Mouse (Mus musculus): ENCODE data around the gene Aatk.
A peak's percentile ranks its signal among the peaks of the same experiment; 100 is the strongest.

DNA sequence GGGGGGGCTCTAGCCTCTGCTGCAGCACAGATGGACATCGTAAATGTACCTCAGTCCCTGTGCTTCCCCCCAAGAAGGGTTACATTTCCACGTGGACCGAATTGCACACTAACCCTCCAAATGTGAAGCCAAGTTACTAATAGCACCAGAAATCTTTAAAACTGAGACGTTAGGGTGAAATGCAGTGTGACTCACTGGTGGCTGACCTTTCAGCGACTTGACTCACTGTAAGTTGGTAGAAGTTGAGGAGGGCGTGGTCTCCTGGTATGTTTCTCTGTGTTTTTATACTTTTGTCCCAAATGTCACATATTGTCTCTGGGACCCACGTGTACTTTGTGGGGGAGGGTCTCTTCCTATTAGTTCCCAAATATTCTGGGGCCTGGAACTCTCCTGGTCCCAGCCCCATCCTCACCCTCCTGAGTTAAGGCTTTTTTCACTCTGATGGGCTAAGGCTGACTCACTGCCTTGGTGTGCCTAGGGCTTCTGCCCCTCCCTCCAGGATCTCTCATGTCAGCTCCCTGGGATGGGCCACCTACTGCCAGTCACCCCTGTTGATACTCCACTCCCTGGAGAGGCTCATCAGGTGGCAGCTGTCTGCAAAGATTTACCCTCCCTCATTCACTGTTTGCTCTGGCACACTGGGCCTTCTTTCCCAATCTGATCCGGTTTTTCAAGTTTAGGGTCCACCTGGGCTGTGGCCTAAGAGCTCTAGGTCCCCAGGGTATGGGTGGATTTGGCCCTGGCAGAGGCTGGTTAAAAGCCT lies 71.0 kb downstream of the Aatk start:
- TF ChIP-seq CTCF (IDR thresholded peaks at IDR 0.05; ENCODE audit: control insufficient read depth, insufficient read depth, insufficient read length), result no peak
- TF ChIP-seq MAX (IDR thresholded peaks at IDR 0.05), result peak; percentile 64
- no peak for TF ChIP-seq MYOG (IDR thresholded peaks at IDR 0.05; ENCODE audit: control insufficient read depth, extremely low read depth, insufficient read length)
